Mouse (Mus musculus): ENCODE measurements around the gene Gan. TPM values are rescaled to one million over a fixed set of nuclear protein-coding genes. Genes with fewer than 3 reads are reported as not detected.

The Gan gene
- polyA plus RNA-seq, 1 experiment from 2014 or later, result 2.4 TPM

GRCm38 (mm10) chr8:117137357-117137756, 20.6 kb upstream of the Gan start:
- H3K4me3 ChIP-seq (ENCODE audit: low read depth, low read length), result no peak overlapping the region
- H3K9me3 ChIP-seq (ENCODE audit: control insufficient read depth, low read length), result no peaks in the 10 kb centered on the region
- H3K9ac ChIP-seq (ENCODE audit: low read length), result no peak overlapping the region
- no peaks in the 10 kb centered on the region for H3K27me3 ChIP-seq (ENCODE audit: control insufficient read depth, insufficient read depth, low read length)
- DNase-seq (ENCODE audit: low spot score) (no peak), ATAC-seq (ENCODE audit: insufficient number of reproducible peaks, low FRiP score, low TSS enrichment, low read depth) (no peak)
- H3K4me2 ChIP-seq (ENCODE audit: low read depth, severe bottlenecking), result no peak overlapping the region
- no peaks in the 10 kb centered on the region for H3K36me3 ChIP-seq (ENCODE audit: control insufficient read depth, insufficient read depth, low read length)
- WGBS, result 69% methylated on average over 11 of the region's 11 CpGs
- H3K4me1 ChIP-seq (ENCODE audit: control insufficient read depth, insufficient read depth, low read length), result no peaks in the 10 kb centered on the region
- H3K27ac ChIP-seq (replicated peaks; ENCODE audit: low read depth, low read length), result no peak overlapping the region

- 94% methylated on average over 6 of the region's 6 CpGs for WGBS
- no peak overlapping the region for H3K9ac ChIP-seq (ENCODE audit: low read length)
- ATAC-seq (ENCODE audit: insufficient number of reproducible peaks, low FRiP score, low TSS enrichment, low read depth), result no peak
Observed at GRCm38 (mm10) chr8:117148520-117148919, 9.4 kb upstream of the Gan start.

GRCm38 (mm10) chr8:117156149-117156548, 1.8 kb upstream of the Gan start:
- Histone ChIP-seq H3K36me3 (ENCODE audit: control insufficient read depth, insufficient read depth, low read length) (no peaks in the 10 kb centered on the region), H3K9ac (ENCODE audit: low read length) (no peak overlapping the region), H3K27ac (replicated peaks; ENCODE audit: low read depth, low read length) (no peak overlapping the region), H3K9me3 (ENCODE audit: control insufficient read depth, low read length) (no peaks in the 10 kb centered on the region), H3K4me1 (ENCODE audit: control insufficient read depth, insufficient read depth, low read length) (peaks cover 2% of the 10 kb centered on the region; the same call in 1 of the 2 replicates), H3K27me3 (ENCODE audit: control insufficient read depth, insufficient read depth, low read length) (no peaks in the 10 kb centered on the region), H3K4me3 (ENCODE audit: low read depth, low read length) (no peak overlapping the region), H3K4me2 (ENCODE audit: low read depth, severe bottlenecking) (no peak overlapping the region)
- no peak for ATAC-seq (ENCODE audit: insufficient number of reproducible peaks, low FRiP score, low TSS enrichment, low read depth)
- DNase-seq (ENCODE audit: low spot score), result no peak
- WGBS, result 93% methylated on average over 4 of the region's 4 CpGs

More at GRCm38 (mm10) chr8:117148520-117148919, 9.4 kb upstream of the Gan start:
- Histone ChIP-seq H3K4me3 (ENCODE audit: low read depth, low read length) (no peak overlapping the region), H3K27me3 (ENCODE audit: control insufficient read depth, insufficient read depth, low read length) (no peaks in the 10 kb centered on the region), H3K9me3 (ENCODE audit: control insufficient read depth, low read length) (no peaks in the 10 kb centered on the region), H3K4me1 (ENCODE audit: control insufficient read depth, insufficient read depth, low read length) (no peaks in the 10 kb centered on the region), H3K4me2 (ENCODE audit: low read depth, severe bottlenecking) (no peak overlapping the region), H3K27ac (replicated peaks; ENCODE audit: low read depth, low read length) (no peak overlapping the region), H3K36me3 (ENCODE audit: control insufficient read depth, insufficient read depth, low read length) (no peaks in the 10 kb centered on the region)
- no peak for DNase-seq (ENCODE audit: low spot score)

GRCm38 (mm10) chr8:117156866-117157768, 818 bp upstream of the Gan start:
- no peaks in the 10 kb centered on the region for H3K9me3 ChIP-seq (ENCODE audit: control insufficient read depth, low read length)
- H3K4me1 ChIP-seq (ENCODE audit: control insufficient read depth, insufficient read depth, low read length), result peaks cover 2% of the 10 kb centered on the region; the same call in 1 of the 2 replicates
- no peak for DNase-seq (ENCODE audit: low spot score)
- peak overlapping the region; percentile 72 for H3K4me2 ChIP-seq (ENCODE audit: low read depth, severe bottlenecking)
- no peaks in the 10 kb centered on the region for H3K36me3 ChIP-seq (ENCODE audit: control insufficient read depth, insufficient read depth, low read length)
- ATAC-seq (ENCODE audit: insufficient number of reproducible peaks, low FRiP score, low TSS enrichment, low read depth), result 0 out of 2 replicates have a peak, but pooled peaks have one; percentile 14
- peak overlapping the region; percentile 66 for H3K9ac ChIP-seq (ENCODE audit: low read length)
- H3K27ac ChIP-seq (replicated peaks; ENCODE audit: low read depth, low read length), result peak overlapping the region; percentile 11; the same call in 1 of the 2 replicates
- H3K27me3 ChIP-seq (ENCODE audit: control insufficient read depth, insufficient read depth, low read length), result no peaks in the 10 kb centered on the region
- WGBS, result 14% methylated on average over 33 of the region's 33 CpGs
- peak overlapping the region; percentile 77 for H3K4me3 ChIP-seq (ENCODE audit: low read depth, low read length)

- peaks cover 2% of the 10 kb centered on the region; the same call in 1 of the 2 replicates for H3K4me1 ChIP-seq (ENCODE audit: control insufficient read depth, insufficient read depth, low read length)
- no peaks in the 10 kb centered on the region for H3K36me3 ChIP-seq (ENCODE audit: control insufficient read depth, insufficient read depth, low read length)
- H3K9ac ChIP-seq (ENCODE audit: low read length), result peak overlapping the region; percentile 89
- under 1% methylated on average over 42 of the region's 45 CpGs for WGBS
- DNase-seq (ENCODE audit: low spot score) (peak; percentile 98), ATAC-seq (ENCODE audit: insufficient number of reproducible peaks, low FRiP score, low TSS enrichment, low read depth) (peak; percentile 91)
- H3K9me3 ChIP-seq (ENCODE audit: control insufficient read depth, low read length), result no peaks in the 10 kb centered on the region
- H3K4me2 ChIP-seq (ENCODE audit: low read depth, severe bottlenecking), result peak overlapping the region; percentile 78
- H3K27ac ChIP-seq (replicated peaks; ENCODE audit: low read depth, low read length), result peak overlapping the region; percentile 64; the same call in 1 of the 2 replicates
- H3K4me3 ChIP-seq (ENCODE audit: low read depth, low read length), result peak overlapping the region; percentile 77
- H3K27me3 ChIP-seq (ENCODE audit: control insufficient read depth, insufficient read depth, low read length), result no peaks in the 10 kb centered on the region
Observed at GRCm38 (mm10) chr8:117157769-117158091, 205 bp upstream of the Gan start.

- H3K27me3 ChIP-seq (ENCODE audit: control insufficient read depth, insufficient read depth, low read length), result no peaks in the 10 kb centered on the region
- DNase-seq (ENCODE audit: low spot score) (no peak), ATAC-seq (ENCODE audit: insufficient number of reproducible peaks, low FRiP score, low TSS enrichment, low read depth) (no peak)
- no peaks in the 10 kb centered on the region for H3K36me3 ChIP-seq (ENCODE audit: control insufficient read depth, insufficient read depth, low read length)
- H3K9me3 ChIP-seq (ENCODE audit: control insufficient read depth, low read length), result no peaks in the 10 kb centered on the region
- peak overlapping the region; percentile 78 for H3K4me2 ChIP-seq (ENCODE audit: low read depth, severe bottlenecking)
- peaks cover 2% of the 10 kb centered on the region; the same call in 1 of the 2 replicates for H3K4me1 ChIP-seq (ENCODE audit: control insufficient read depth, insufficient read depth, low read length)
- H3K9ac ChIP-seq (ENCODE audit: low read length), result no peak overlapping the region
- no peak overlapping the region for H3K27ac ChIP-seq (replicated peaks; ENCODE audit: low read depth, low read length)
- peak overlapping the region; percentile 77 for H3K4me3 ChIP-seq (ENCODE audit: low read depth, low read length)
- WGBS, result 63% methylated on average over 5 of the region's 5 CpGs
Observed at GRCm38 (mm10) chr8:117159031-117159430, 1.1 kb downstream of the Gan start.

- H3K9me3 ChIP-seq (ENCODE audit: control insufficient read depth, low read length), result no peaks in the 10 kb centered on the region
- H3K27ac ChIP-seq (replicated peaks; ENCODE audit: low read depth, low read length), result no peak overlapping the region
- no peaks in the 10 kb centered on the region for H3K4me1 ChIP-seq (ENCODE audit: control insufficient read depth, insufficient read depth, low read length)
- DNase-seq (ENCODE audit: low spot score) (no peak), ATAC-seq (ENCODE audit: insufficient number of reproducible peaks, low FRiP score, low TSS enrichment, low read depth) (no peak)
- H3K9ac ChIP-seq (ENCODE audit: low read length), result no peak overlapping the region
- H3K36me3 ChIP-seq (ENCODE audit: control insufficient read depth, insufficient read depth, low read length), result no peaks in the 10 kb centered on the region
- 85% methylated on average over 4 of the region's 4 CpGs for WGBS
- no peak overlapping the region for H3K4me3 ChIP-seq (ENCODE audit: low read depth, low read length)
- no peak overlapping the region for H3K4me2 ChIP-seq (ENCODE audit: low read depth, severe bottlenecking)
- H3K27me3 ChIP-seq (ENCODE audit: control insufficient read depth, insufficient read depth, low read length), result no peaks in the 10 kb centered on the region
Observed at GRCm38 (mm10) chr8:117164912-117165311, 7.0 kb downstream of the Gan start.

GRCm38 (mm10) chr8:117165542-117165941, 7.6 kb downstream of the Gan start:
- ATAC-seq (ENCODE audit: insufficient number of reproducible peaks, low FRiP score, low TSS enrichment, low read depth) (no peak), DNase-seq (ENCODE audit: low spot score) (no peak)
- H3K9ac ChIP-seq (ENCODE audit: low read length), result no peak overlapping the region
- 92% methylated on average over 4 of the region's 4 CpGs for WGBS
- H3K4me1 ChIP-seq (ENCODE audit: control insufficient read depth, insufficient read depth, low read length), result no peaks in the 10 kb centered on the region
- H3K9me3 ChIP-seq (ENCODE audit: control insufficient read depth, low read length), result no peaks in the 10 kb centered on the region
- H3K27ac ChIP-seq (replicated peaks; ENCODE audit: low read depth, low read length), result no peak overlapping the region
- no peak overlapping the region for H3K4me3 ChIP-seq (ENCODE audit: low read depth, low read length)
- no peaks in the 10 kb centered on the region for H3K27me3 ChIP-seq (ENCODE audit: control insufficient read depth, insufficient read depth, low read length)
- H3K36me3 ChIP-seq (ENCODE audit: control insufficient read depth, insufficient read depth, low read length), result no peaks in the 10 kb centered on the region
- no peak overlapping the region for H3K4me2 ChIP-seq (ENCODE audit: low read depth, severe bottlenecking)

All from limb, embryonic 11.5 days (tissue).